ENCODE assay signal across 8 mouse cellular contexts in genomic region chr10:79766001-79766507, GRCm38 (mm10). TPM values are rescaled to one million over a fixed set of nuclear protein-coding genes. Genes with fewer than 3 reads are reported as not detected.
DNase-seq lines count a peak whose midpoint lies in the region; ATAC-seq and TF ChIP-seq lines count a peak whose summit lies in the region.

No protein-coding gene starts in this region.

- TF ChIP-seq CTCF in layer of hippocampus, adult 2 months (conservative IDR thresholded peaks at IDR 0.05): no peak
- no peak for TF ChIP-seq CTCF in intestine, postnatal 0 days (IDR thresholded peaks at IDR 0.05; ENCODE audit: low read depth)

- 11% methylated on average over 11 of the region's 16 CpGs for WGBS in embryonic facial prominence, embryonic 14.5 days
- 3% methylated on average over 16 of the region's 16 CpGs for WGBS in intestine, postnatal 0 days
- WGBS in neural tube, embryonic 12.5 days: 8% methylated on average over 16 of the region's 16 CpGs

- no peaks in the 10 kb centered on the region for H3K27me3 ChIP-seq in embryonic facial prominence, embryonic 14.5 days (replicated peaks; ENCODE audit: control insufficient read depth, insufficient read depth, low read length)
- no peaks in the 10 kb centered on the region for H3K27me3 ChIP-seq in intestine, postnatal 0 days (replicated peaks; ENCODE audit: control insufficient read depth, insufficient read depth, low read length)
- H3K27me3 ChIP-seq in neural tube, embryonic 12.5 days (replicated peaks): no peaks in the 10 kb centered on the region; the same call in 1 of the 2 replicates

- H3K27ac ChIP-seq in layer of hippocampus, adult 2 months: peak overlapping the region; percentile 97
- peak overlapping the region; percentile 93 for H3K27ac ChIP-seq in embryonic facial prominence, embryonic 14.5 days (replicated peaks; ENCODE audit: low read depth, low read length)
- H3K27ac ChIP-seq in intestine, postnatal 0 days (ENCODE audit: low read depth, low read length): peak overlapping the region; percentile 90; the same call in 1 of the 2 replicates
- H3K27ac ChIP-seq in neural tube, embryonic 12.5 days: peak overlapping the region; percentile 77; the same call in 1 of the 2 replicates

- DNase-seq in layer of hippocampus, adult 2 months (ENCODE audit: low spot score in 2 of 2): no peak
- DNase-seq in layer of hippocampus, adult 18-20 months (ENCODE audit: low spot score in 2 of 2): no peak
- peak; percentile 41 for DNase-seq in embryonic facial prominence, embryonic 14.5 days (ENCODE audit: low spot score)
- no peak for DNase-seq in right cerebral cortex, adult 18-20 months
- no peak for DNase-seq in urinary bladder, postnatal 25 days (ENCODE audit: low spot score)
- DNase-seq in gastrocnemius, postnatal 14 days: no peak

- H3K4me3 ChIP-seq in layer of hippocampus, adult 2 months: peak overlapping the region; percentile 94
- peak overlapping the region; percentile 94 for H3K4me3 ChIP-seq in embryonic facial prominence, embryonic 14.5 days (ENCODE audit: low read depth, low read length)
- H3K4me3 ChIP-seq in intestine, postnatal 0 days (ENCODE audit: low read depth, low read length): peak overlapping the region; percentile 91
- peak overlapping the region; percentile 95 for H3K4me3 ChIP-seq in neural tube, embryonic 12.5 days

- H3K9ac ChIP-seq in embryonic facial prominence, embryonic 14.5 days (ENCODE audit: low read depth, low read length): peak overlapping the region; percentile 97
- peak overlapping the region; percentile 94 for H3K9ac ChIP-seq in intestine, postnatal 0 days (ENCODE audit: low read depth, low read length)
- peak overlapping the region; percentile 93 for H3K9ac ChIP-seq in neural tube, embryonic 12.5 days

- H3K4me1 ChIP-seq in embryonic facial prominence, embryonic 14.5 days (ENCODE audit: control insufficient read depth, insufficient read depth, low read length): peaks cover 20% of the 10 kb centered on the region
- peaks cover 4% of the 10 kb centered on the region; the same call in 1 of the 2 replicates for H3K4me1 ChIP-seq in intestine, postnatal 0 days (replicated peaks; ENCODE audit: control insufficient read depth, insufficient read depth, low read length)
- peaks cover 23% of the 10 kb centered on the region for H3K4me1 ChIP-seq in neural tube, embryonic 12.5 days

- H3K4me2 ChIP-seq in embryonic facial prominence, embryonic 14.5 days (ENCODE audit: low read depth, low read length): peak overlapping the region; percentile 90
- H3K4me2 ChIP-seq in intestine, postnatal 0 days (replicated peaks; ENCODE audit: low read depth): peak overlapping the region; percentile 83
- H3K4me2 ChIP-seq in neural tube, embryonic 12.5 days (replicated peaks): peak overlapping the region; percentile 97

- H3K36me3 ChIP-seq in embryonic facial prominence, embryonic 14.5 days (ENCODE audit: control insufficient read depth, insufficient read depth, low read length): peaks cover 15% of the 10 kb centered on the region
- peaks cover 17% of the 10 kb centered on the region for H3K36me3 ChIP-seq in intestine, postnatal 0 days (ENCODE audit: control insufficient read depth, insufficient read depth)
- peaks cover 15% of the 10 kb centered on the region for H3K36me3 ChIP-seq in neural tube, embryonic 12.5 days

- ATAC-seq in embryonic facial prominence, embryonic 14.5 days (ENCODE audit: low read depth): no peak
- ATAC-seq in intestine, postnatal 0 days: no peak
- peak; percentile 12 for ATAC-seq in neural tube, embryonic 12.5 days (ENCODE audit: low FRiP score, low read depth)

- intact Hi-C loops in gastrocnemius, postnatal 14 days (cut with DNase I; ENCODE audit: low total_unique reads): no loop called here

- H3K9me3 ChIP-seq in embryonic facial prominence, embryonic 14.5 days (ENCODE audit: control insufficient read depth, low read length): no peaks in the 10 kb centered on the region
- H3K9me3 ChIP-seq in intestine, postnatal 0 days (ENCODE audit: control insufficient read depth): no peaks in the 10 kb centered on the region
- H3K9me3 ChIP-seq in neural tube, embryonic 12.5 days: no peaks in the 10 kb centered on the region

RNA-seq across cellular contexts. Expression of gene Rnf126, which starts 0.7 kb away (rescaled TPM):
- 10 to 100 TPM; 85.0 to 88.3 TPM for total RNA-seq in layer of hippocampus, adult 2 months (2021)
- total RNA-seq in layer of hippocampus, adult 18-20 months (2021): 10 to 100 TPM; 84.9 to 87.3 TPM
- polyA plus RNA-seq in embryonic facial prominence, embryonic 14.5 days (2014; fragmentation: Nextera tagmentation; extraction: Ambion mirVana): 77.5 and 78.9 TPM in 2 replicates
- 41.2 and 43.5 TPM in 2 replicates for polyA plus RNA-seq in intestine, postnatal 0 days (2015; fragmentation: Nextera tagmentation; extraction: Ambion mirVana)
- 115 and 118 TPM in 2 replicates for polyA plus RNA-seq in neural tube, embryonic 12.5 days (2016; fragmentation: Nextera tagmentation; extraction: Ambion mirVana)
- total RNA-seq in gastrocnemius, postnatal 14 days (2021): 10 to 100 TPM; 25.9 to 30.6 TPM

RNA-seq across cellular contexts. Expression of gene Fstl3, which starts 11.0 kb away (rescaled TPM):
- total RNA-seq in layer of hippocampus, adult 2 months (2021): 1 to 10 TPM; 2.5 to 2.7 TPM
- total RNA-seq in layer of hippocampus, adult 18-20 months (2021): 1 to 10 TPM; 1.8 to 2.5 TPM
- polyA plus RNA-seq in embryonic facial prominence, embryonic 14.5 days (2014; fragmentation: Nextera tagmentation; extraction: Ambion mirVana): 8.3 and 10.7 TPM in 2 replicates
- polyA plus RNA-seq in intestine, postnatal 0 days (2015; fragmentation: Nextera tagmentation; extraction: Ambion mirVana): 7.3 and 8.9 TPM in 2 replicates
- 1.5 and 2.0 TPM in 2 replicates for polyA plus RNA-seq in neural tube, embryonic 12.5 days (2016; fragmentation: Nextera tagmentation; extraction: Ambion mirVana)
- 1 to 10 TPM; 1.3 to 2.2 TPM for total RNA-seq in gastrocnemius, postnatal 14 days (2021)

RNA-seq across cellular contexts. Expression of gene Fgf22, which starts 11.2 kb away (rescaled TPM):
- total RNA-seq in layer of hippocampus, adult 2 months (2021): 1 to 10 TPM; 1.9 to 2.8 TPM
- total RNA-seq in layer of hippocampus, adult 18-20 months (2021): 1 to 10 TPM; 1.5 to 2.2 TPM
- 0.35 and 0.38 TPM in 2 replicates for polyA plus RNA-seq in embryonic facial prominence, embryonic 14.5 days (2014; fragmentation: Nextera tagmentation; extraction: Ambion mirVana)
- polyA plus RNA-seq in intestine, postnatal 0 days (2015; fragmentation: Nextera tagmentation; extraction: Ambion mirVana): 0.13 TPM in 1 of 2 replicates, not detected in the other
- polyA plus RNA-seq in neural tube, embryonic 12.5 days (2016; fragmentation: Nextera tagmentation; extraction: Ambion mirVana): 0.55 and 1.2 TPM in 2 replicates
- not detected for total RNA-seq in gastrocnemius, postnatal 14 days (2021)

RNA-seq across cellular contexts. Expression of gene Polrmt, which starts 19.7 kb away (rescaled TPM):
- 10 to 100 TPM; 44.5 to 50.6 TPM for total RNA-seq in layer of hippocampus, adult 2 months (2021)
- total RNA-seq in layer of hippocampus, adult 18-20 months (2021): 10 to 100 TPM; 42.4 to 51.3 TPM
- polyA plus RNA-seq in embryonic facial prominence, embryonic 14.5 days (2014; fragmentation: Nextera tagmentation; extraction: Ambion mirVana): 32.5 and 33.6 TPM in 2 replicates
- 18.7 and 20.1 TPM in 2 replicates for polyA plus RNA-seq in intestine, postnatal 0 days (2015; fragmentation: Nextera tagmentation; extraction: Ambion mirVana)
- 44.7 and 44.9 TPM in 2 replicates for polyA plus RNA-seq in neural tube, embryonic 12.5 days (2016; fragmentation: Nextera tagmentation; extraction: Ambion mirVana)
- 10 to 100 TPM; 21.5 to 21.6 TPM for total RNA-seq in gastrocnemius, postnatal 14 days (2021)

RNA-seq across cellular contexts. Expression of gene Prss57, which starts 24.7 kb away (rescaled TPM):
- total RNA-seq in layer of hippocampus, adult 2 months (2021): under 1 TPM; 0.26 to 0.37 TPM
- under 1 TPM; 0.61 to 0.89 TPM for total RNA-seq in layer of hippocampus, adult 18-20 months (2021)
- 0.16 TPM in 1 of 2 replicates, not detected in the other for polyA plus RNA-seq in embryonic facial prominence, embryonic 14.5 days (2014; fragmentation: Nextera tagmentation; extraction: Ambion mirVana)
- polyA plus RNA-seq in intestine, postnatal 0 days (2015; fragmentation: Nextera tagmentation; extraction: Ambion mirVana): 0.07 TPM in 1 of 2 replicates, not detected in the other
- polyA plus RNA-seq in neural tube, embryonic 12.5 days (2016; fragmentation: Nextera tagmentation; extraction: Ambion mirVana): 0.16 and 0.42 TPM in 2 replicates
- total RNA-seq in gastrocnemius, postnatal 14 days (2021): not detected
